Mouse (Mus musculus) spleen, adult 12 weeks (tissue): ENCODE measurements at regions not wholly inside any gene's neighbourhood (a gene's known extent, or its start where the extent isn't known, plus 50 kb on each side); places are given as distances from the start of the nearest gene placed in this dataset.

ENCODE experiments used
- DNase-seq: peaks from one replicate; pipeline ENCODE4 v3.0.0; 2022; ENCODE audit warnings: low spot score

GRCm38 (mm10) chr3:20590143-20590542 lies 223.2 kb upstream of the Agtr1b start:
- no peak for DNase-seq

- DNase-seq = no peak
These were observed 184.6 kb upstream of the Agtr1b start for GRCm38 (mm10) chr3:20551563-20551962.

- DNase-seq = no peak
These were observed 177.0 kb upstream of the Agtr1b start for GRCm38 (mm10) chr3:20543991-20544390.

GRCm38 (mm10) chr3:20538492-20539004 lies 171.6 kb upstream of the Agtr1b start:
- no peak for DNase-seq

- DNase-seq = no peak
These were observed 153.8 kb upstream of the Agtr1b start for GRCm38 (mm10) chr3:20520738-20521137.

- peak; percentile 5 for DNase-seq
These were observed 142.2 kb upstream of the Agtr1b start for GRCm38 (mm10) chr3:20509192-20509591.

GRCm38 (mm10) chr3:20505546-20505945 lies 138.6 kb upstream of the Agtr1b start:
- DNase-seq = no peak
